In the genomic region with DNA sequence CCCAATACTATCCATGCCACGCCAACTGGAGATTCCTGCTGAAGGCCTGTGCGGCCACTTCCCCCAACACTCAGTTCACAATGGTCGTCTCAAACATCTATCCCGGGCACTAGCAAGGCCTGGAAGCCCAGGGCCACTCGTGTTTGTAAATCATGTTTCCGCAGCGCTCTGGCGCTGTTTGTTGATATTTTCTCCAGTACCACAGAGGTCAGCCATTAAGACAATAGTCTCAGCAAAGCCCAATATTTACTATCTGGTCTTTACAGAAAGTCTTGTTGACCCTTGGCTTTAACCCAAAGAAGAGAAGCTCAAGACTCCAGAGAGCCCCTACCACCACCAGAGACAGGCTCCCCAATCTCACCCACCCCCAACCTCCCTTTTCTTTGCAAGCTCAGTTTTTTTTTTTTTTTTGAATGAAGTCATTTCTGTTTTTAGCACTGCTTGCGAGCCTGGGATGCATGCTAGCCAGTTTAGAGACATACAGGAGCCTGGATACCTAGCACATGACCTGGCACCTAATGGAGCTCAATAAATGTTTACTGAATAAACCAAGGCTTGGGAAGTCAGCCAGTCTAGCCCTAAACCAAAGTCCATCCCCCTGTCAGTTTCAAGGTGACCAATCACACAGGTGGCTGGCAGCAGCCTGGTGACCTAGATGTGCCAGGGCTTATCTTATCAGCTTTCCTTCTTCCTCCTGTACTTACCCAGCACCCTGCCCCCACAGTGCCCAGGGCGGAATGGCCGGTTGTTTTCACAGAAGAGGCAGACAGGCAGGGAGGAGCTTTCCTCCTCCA, we compare ENCODE assay signal across 9 mouse cellular contexts. TPM values are rescaled to one million over a fixed set of nuclear protein-coding genes. Genes with fewer than 3 reads are reported as not detected.
DNase-seq lines count a peak whose midpoint lies in the region; ATAC-seq and TF ChIP-seq lines count a peak whose summit lies in the region.
"Had no signal": no experiment of that assay in that cellular context is flagged by ENCODE, and none has a peak within 500 bp of the region (broad histone marks: within the 10 kb centered on the region; RNA-seq: fewer than 3 reads in every experiment).

No protein-coding gene starts in this region.

- no peak overlapping the region for H3K4me3 ChIP-seq in hindbrain, postnatal 0 days (ENCODE audit: low read length)
- H3K4me3 ChIP-seq in hindbrain, embryonic 11.5 days (ENCODE audit: low read depth, low read length), result no peak overlapping the region
- no peak overlapping the region for H3K4me3 ChIP-seq in lung, postnatal 0 days (ENCODE audit: low read depth, low read length)
- H3K4me3 ChIP-seq: erythroblast, embryonic 14.5 days had no signal

- ATAC-seq in hindbrain, postnatal 0 days, result no peak
- no peak for ATAC-seq in hindbrain, embryonic 11.5 days (ENCODE audit: low FRiP score)
- peak; percentile 92 for ATAC-seq in lung, postnatal 0 days

- DNase-seq in hindbrain, postnatal 0 days (ENCODE audit: low spot score), result no peak
- no peak for DNase-seq in hindbrain, embryonic 11.5 days (ENCODE audit: low spot score)
- DNase-seq in heart, adult 11 months, result peak; percentile 99
- peak; percentile 96 for DNase-seq in kidney, adult 9 months
- DNase-seq in lung, postnatal 0 days (ENCODE audit: low spot score), result peak; percentile 89
- peak; percentile 67 for DNase-seq in urinary bladder, postnatal 25 days (ENCODE audit: low spot score)
- DNase-seq in thymus, postnatal 0 days (ENCODE audit: low spot score), result no peak
- DNase-seq in thymus, postnatal 14 days, result no peak

- H3K4me2 ChIP-seq in hindbrain, postnatal 0 days (ENCODE audit: low read depth, low read length), result no peak overlapping the region
- no peak overlapping the region for H3K4me2 ChIP-seq in hindbrain, embryonic 11.5 days (replicated peaks; ENCODE audit: low read depth, low read length)
- 0 out of 2 replicates have a peak overlapping the region, but pooled peaks have one; percentile 25 for H3K4me2 ChIP-seq in lung, postnatal 0 days (replicated peaks; ENCODE audit: low read depth, low read length)

- no peaks in the 10 kb centered on the region for H3K9me3 ChIP-seq in hindbrain, postnatal 0 days (ENCODE audit: low read length)
- H3K9me3 ChIP-seq in hindbrain, embryonic 11.5 days (ENCODE audit: control insufficient read depth, low read length), result no peaks in the 10 kb centered on the region
- H3K9me3 ChIP-seq in lung, postnatal 0 days (ENCODE audit: low read length), result no peaks in the 10 kb centered on the region

- H3K4me1 ChIP-seq in hindbrain, postnatal 0 days (ENCODE audit: insufficient read depth, low read length), result peaks cover 8% of the 10 kb centered on the region
- H3K4me1 ChIP-seq in hindbrain, embryonic 11.5 days (replicated peaks; ENCODE audit: control insufficient read depth, insufficient read depth, low read length), result no peaks in the 10 kb centered on the region
- H3K4me1 ChIP-seq in lung, postnatal 0 days (ENCODE audit: insufficient read depth, low read depth, low read length), result peaks cover 54% of the 10 kb centered on the region

- no peak for TF ChIP-seq CTCF in hindbrain, postnatal 0 days (IDR thresholded peaks at IDR 0.05; ENCODE audit: low read depth)
- peak; percentile 3; the same call in 1 of the 2 replicates for TF ChIP-seq CTCF in lung, postnatal 0 days (IDR thresholded peaks at IDR 0.05)

- H3K9ac ChIP-seq in hindbrain, postnatal 0 days (replicated peaks; ENCODE audit: low read length), result no peak overlapping the region
- no peak overlapping the region for H3K9ac ChIP-seq in hindbrain, embryonic 11.5 days (ENCODE audit: low read depth, low read length)
- H3K9ac ChIP-seq in lung, postnatal 0 days (replicated peaks; ENCODE audit: low read depth), result no peak overlapping the region

- 75% methylated on average over 11 of the region's 11 CpGs for WGBS in hindbrain, postnatal 0 days
- 77% methylated on average over 11 of the region's 11 CpGs for WGBS in hindbrain, embryonic 11.5 days
- 20% methylated on average over 11 of the region's 11 CpGs for whole genome bisulfite sequencing in lung, postnatal 0 days

- H3K36me3 ChIP-seq in hindbrain, postnatal 0 days (ENCODE audit: insufficient read depth, low read length), result no peaks in the 10 kb centered on the region
- no peaks in the 10 kb centered on the region for H3K36me3 ChIP-seq in hindbrain, embryonic 11.5 days (ENCODE audit: control insufficient read depth, insufficient read depth, low read length)
- H3K36me3 ChIP-seq in lung, postnatal 0 days (ENCODE audit: insufficient read depth, low read length), result no peaks in the 10 kb centered on the region

- TF ChIP-seq EP300 in lung, postnatal 0 days (IDR thresholded peaks at IDR 0.05), result peak; percentile 77

- peak overlapping the region; percentile 41; the same call in 1 of the 2 replicates for H3K27ac ChIP-seq in hindbrain, postnatal 0 days
- H3K27ac ChIP-seq in hindbrain, embryonic 11.5 days (ENCODE audit: low read depth, low read length), result no peak overlapping the region
- peak overlapping the region; percentile 82 for H3K27ac ChIP-seq in lung, postnatal 0 days (ENCODE audit: low read length)

- no peaks in the 10 kb centered on the region for H3K27me3 ChIP-seq in hindbrain, postnatal 0 days (ENCODE audit: insufficient read depth, low read length)
- no peaks in the 10 kb centered on the region for H3K27me3 ChIP-seq in hindbrain, embryonic 11.5 days (ENCODE audit: control insufficient read depth, insufficient read depth, low read length)
- no peaks in the 10 kb centered on the region for H3K27me3 ChIP-seq in lung, postnatal 0 days (replicated peaks; ENCODE audit: insufficient read depth, low read length)

RNA-seq across cellular contexts. Expression of gene Ypel2, which starts 31.8 kb away (rescaled TPM):
- total RNA-seq in hindbrain, postnatal 0 days (2014; rRNA removed), result 2.7 and 4.6 TPM in 2 replicates
- 3.4 and 3.6 TPM in 2 replicates for polyA plus RNA-seq in hindbrain, postnatal 0 days (2015; fragmentation: Nextera tagmentation; extraction: Ambion mirVana)
- 6.8 and 7.3 TPM in 2 replicates for polyA plus RNA-seq in hindbrain, embryonic 11.5 days (2014; fragmentation: Nextera tagmentation; extraction: Ambion mirVana)
- 8.5 and 9.5 TPM in 2 replicates for polyA plus RNA-seq in lung, postnatal 0 days (2015; fragmentation: Nextera tagmentation; extraction: Ambion mirVana)
- 9.5 and 9.6 TPM in 2 replicates for polyA plus RNA-seq in thymus, postnatal 0 days (2015; fragmentation: Nextera tagmentation; extraction: Ambion mirVana)

Comparison
In these comparisons a context has a peak if more than half of its experiments do, and no peak if none do; other contexts are left out.
1. DNase-seq: peak in heart, adult 11 months (single experiment), kidney, adult 9 months (single experiment), lung, postnatal 0 days (single experiment) and urinary bladder, postnatal 25 days (single experiment); none in hindbrain, postnatal 0 days (single experiment), hindbrain, embryonic 11.5 days (single experiment), thymus, postnatal 0 days (single experiment) and thymus, postnatal 14 days (single experiment).